Mouse (Mus musculus) E14TG2a.4 (cell line): ENCODE data around the gene 2610528J11Rik.

Experiments used
- CTCF ChIP-seq: conservative IDR thresholded peaks from 2 replicates; pipeline ENCODE4 v1.5.1; 2014; ENCODE audit warnings: low read length
- POU5F1 ChIP-seq: IDR thresholded peaks from 2 replicates; pipeline ENCODE4 v1.6.1; 2014; ENCODE audit warnings: low read length, borderline replicate concordance

- TF ChIP-seq CTCF (no peak), POU5F1 (no peak)
These were observed 17.8 kb downstream of the 2610528J11Rik start for GRCm38 (mm10) chr4:118544441-118545127.
